In genomic region chr17:56273482-56273881, GRCm38 (mm10) we compare ENCODE assay signal across 21 mouse cellular contexts. TPM values are rescaled to one million over a fixed set of nuclear protein-coding genes. Genes with fewer than 3 reads are reported as not detected.
DNase-seq lines count a peak whose midpoint lies in the region; ATAC-seq and TF ChIP-seq lines count a peak whose summit lies in the region.
"Had no signal": no experiment of that assay in that cellular context is flagged by ENCODE, and none has a peak within 500 bp of the region (broad histone marks: within the 10 kb centered on the region; RNA-seq: fewer than 3 reads in every experiment).

No protein-coding gene starts in this region.

- 51% methylated on average over 7 of the region's 7 CpGs for WGBS in heart, adult 2 months
- WGBS in embryonic facial prominence, embryonic 10.5 days, result 79% methylated on average over 7 of the region's 7 CpGs
- WGBS in liver, embryonic 16.5 days (ENCODE audit: insufficient replicate concordance), result 77% methylated on average over 7 of the region's 7 CpGs
- 84% methylated on average over 7 of the region's 7 CpGs for WGBS in midbrain, embryonic 11.5 days

- H3K4me3 ChIP-seq in heart, adult 2 months, result no peak overlapping the region
- no peak overlapping the region for H3K4me3 ChIP-seq in embryonic facial prominence, embryonic 10.5 days
- no peak overlapping the region for H3K4me3 ChIP-seq in liver, embryonic 16.5 days (ENCODE audit: low read depth, low read length)
- H3K4me3 ChIP-seq in midbrain, embryonic 11.5 days (ENCODE audit: low read depth, low read length), result no peak overlapping the region
- H3K4me3 ChIP-seq: embryonic facial prominence, embryonic 15.5 days; forebrain, embryonic 12.5 days; hindbrain, embryonic 10.5 days; left cerebral cortex, adult 2 months; midbrain, embryonic 13.5 days; myocyte had no signal

- intact Hi-C loops in heart, adult 2 months (cut with DNase I), result no loop called here
- intact Hi-C loops in heart, postnatal 36 days (cut with DNase I), result no loop called here

- TF ChIP-seq POLR2A in heart, adult 2 months (IDR thresholded peaks at IDR 0.05; ENCODE audit: insufficient read depth, low read depth, low read length), result no peak

- TF ChIP-seq EP300 in heart, adult 2 months (IDR thresholded peaks at IDR 0.05; ENCODE audit: insufficient read depth, low read depth, low read length), result no peak

- H3K9ac ChIP-seq in heart, adult 2 months (ENCODE audit: low read depth, low read length), result no peak overlapping the region
- H3K9ac ChIP-seq in liver, embryonic 16.5 days (ENCODE audit: low read depth, low read length), result 0 out of 2 replicates have a peak overlapping the region, but pooled peaks have one; percentile 0
- no peak overlapping the region for H3K9ac ChIP-seq in midbrain, embryonic 11.5 days (ENCODE audit: low read length)
- H3K9ac ChIP-seq: embryonic facial prominence, embryonic 15.5 days; midbrain, embryonic 13.5 days had no signal

- H3K27ac ChIP-seq in heart, adult 2 months, result peak overlapping the region; percentile 17; the same call in 1 of the 2 replicates
- 0 out of 2 replicates have a peak overlapping the region, but pooled peaks have one; percentile 52 for H3K27ac ChIP-seq in embryonic facial prominence, embryonic 10.5 days (replicated peaks)
- no peak overlapping the region for H3K27ac ChIP-seq in liver, embryonic 16.5 days (ENCODE audit: low read length)
- H3K27ac ChIP-seq in midbrain, embryonic 11.5 days (ENCODE audit: low read depth, low read length), result no peak overlapping the region
- H3K27ac ChIP-seq: embryonic facial prominence, embryonic 15.5 days; forebrain, embryonic 12.5 days; hindbrain, embryonic 10.5 days; left cerebral cortex, adult 2 months; midbrain, embryonic 13.5 days had no signal

- H3K36me3 ChIP-seq in heart, adult 2 months (ENCODE audit: control insufficient read depth, insufficient read depth, low read length), result peaks cover 2% of the 10 kb centered on the region; the same call in 1 of the 2 replicates
- H3K36me3 ChIP-seq in embryonic facial prominence, embryonic 10.5 days (replicated peaks), result peaks cover 28% of the 10 kb centered on the region
- H3K36me3 ChIP-seq in liver, embryonic 16.5 days (ENCODE audit: control insufficient read depth, insufficient read depth), result peaks cover 8% of the 10 kb centered on the region
- no peaks in the 10 kb centered on the region for H3K36me3 ChIP-seq in midbrain, embryonic 11.5 days (ENCODE audit: control insufficient read depth, insufficient read depth, low read length)
- H3K36me3 ChIP-seq: forebrain, embryonic 12.5 days had no signal

- no peaks in the 10 kb centered on the region for H3K9me3 ChIP-seq in embryonic facial prominence, embryonic 10.5 days
- H3K9me3 ChIP-seq in liver, embryonic 16.5 days (replicated peaks; ENCODE audit: control insufficient read depth, low read length), result no peaks in the 10 kb centered on the region
- H3K9me3 ChIP-seq in midbrain, embryonic 11.5 days (ENCODE audit: control insufficient read depth, low read length), result no peaks in the 10 kb centered on the region
- H3K9me3 ChIP-seq: embryonic facial prominence, embryonic 15.5 days; forebrain, embryonic 12.5 days; hindbrain, embryonic 10.5 days; midbrain, embryonic 13.5 days had no signal

- H3K4me1 ChIP-seq in heart, adult 2 months (ENCODE audit: control insufficient read depth, insufficient read depth, low read length), result peaks cover 21% of the 10 kb centered on the region
- peaks cover 32% of the 10 kb centered on the region for H3K4me1 ChIP-seq in embryonic facial prominence, embryonic 10.5 days
- peaks cover 55% of the 10 kb centered on the region for H3K4me1 ChIP-seq in liver, embryonic 16.5 days (ENCODE audit: control insufficient read depth, low read depth, low read length)
- H3K4me1 ChIP-seq in midbrain, embryonic 11.5 days (ENCODE audit: control insufficient read depth, insufficient read depth, low read length), result peaks cover 15% of the 10 kb centered on the region

- peak in 1 of 2 experiments; percentile 19 for DNase-seq in heart, adult 2 months
- no peak for DNase-seq in heart, postnatal 36 days
- DNase-seq in kidney, postnatal 10 days, result peak; percentile 12
- DNase-seq in kidney, postnatal 4 days, result no peak
- no peak for DNase-seq in embryonic facial prominence, embryonic 10.5 days (ENCODE audit: low spot score)
- no peak for DNase-seq in urinary bladder, adult 2 months (ENCODE audit: low spot score)
- no peak for DNase-seq in midbrain, embryonic 11.5 days (ENCODE audit: low spot score, missing footprints)
- DNase-seq: cerebellum, adult 11 months; right cerebral cortex, adult 18-20 months; spleen, adult 18-20 months had no signal

- H3K79me2 ChIP-seq in heart, adult 2 months (replicated peaks; ENCODE audit: control insufficient read depth, insufficient read depth, low read length), result no peaks in the 10 kb centered on the region; the same call in 1 of the 2 replicates

- no peak for ATAC-seq in liver, embryonic 16.5 days (ENCODE audit: low read depth)
- ATAC-seq in midbrain, embryonic 11.5 days (ENCODE audit: low FRiP score), result no peak
- ATAC-seq: midbrain, embryonic 13.5 days had no signal

- no peaks in the 10 kb centered on the region for H3K27me3 ChIP-seq in heart, adult 2 months (ENCODE audit: control insufficient read depth, insufficient read depth, low read length)
- no peaks in the 10 kb centered on the region for H3K27me3 ChIP-seq in embryonic facial prominence, embryonic 10.5 days (replicated peaks; ENCODE audit: low read depth, poor library complexity, severe bottlenecking)
- no peaks in the 10 kb centered on the region for H3K27me3 ChIP-seq in liver, embryonic 16.5 days (ENCODE audit: control insufficient read depth, insufficient read depth, low read depth, low read length)
- H3K27me3 ChIP-seq in midbrain, embryonic 11.5 days (ENCODE audit: control insufficient read depth, insufficient read depth, low read length), result no peaks in the 10 kb centered on the region
- H3K27me3 ChIP-seq: embryonic facial prominence, embryonic 15.5 days; forebrain, embryonic 12.5 days; midbrain, embryonic 13.5 days had no signal

- TF ChIP-seq CTCF in heart, adult 2 months (IDR thresholded peaks at IDR 0.05), result no peak

- no peak overlapping the region for H3K4me2 ChIP-seq in liver, embryonic 16.5 days (ENCODE audit: low read depth, low read length)
- no peak overlapping the region for H3K4me2 ChIP-seq in midbrain, embryonic 11.5 days
- H3K4me2 ChIP-seq: embryonic facial prominence, embryonic 15.5 days; forebrain, embryonic 12.5 days; midbrain, embryonic 13.5 days had no signal

RNA-seq across cellular contexts. Expression of gene Ticam1, which starts 3.1 kb away (rescaled TPM):
- total RNA-seq in heart, adult 2 months (2021), result 1 to 10 TPM; 8.0 TPM
- 16.8 and 18.0 TPM in 2 replicates for polyA plus RNA-seq in heart, adult 2 months (2012; rRNA removed)
- total RNA-seq in heart, postnatal 36 days (2021), result 1 to 10 TPM; 8.7 to 8.8 TPM
- 3.2 and 3.7 TPM in 2 replicates for polyA plus RNA-seq in embryonic facial prominence, embryonic 10.5 days (2016; fragmentation: Nextera tagmentation; extraction: Ambion mirVana)
- 3.4 and 4.2 TPM in 2 replicates for polyA plus RNA-seq in liver, embryonic 16.5 days (2015; fragmentation: Nextera tagmentation; extraction: Ambion mirVana)
- 8.7 and 10.0 TPM in 2 replicates for polyA plus RNA-seq in urinary bladder, adult 2 months (2012; rRNA removed)
- polyA plus RNA-seq in midbrain, embryonic 11.5 days (2014; fragmentation: Nextera tagmentation; extraction: Ambion mirVana), result 1.7 and 2.6 TPM in 2 replicates

RNA-seq across cellular contexts. Expression of gene Fem1a, which starts 16.9 kb away (rescaled TPM):
- total RNA-seq in heart, adult 2 months (2021), result 100 to 1,000 TPM; 108 to 124 TPM
- 81.5 and 104 TPM in 2 replicates for polyA plus RNA-seq in heart, adult 2 months (2012; rRNA removed)
- 100 to 1,000 TPM; 106 to 111 TPM for total RNA-seq in heart, postnatal 36 days (2021)
- 12.5 and 13.2 TPM in 2 replicates for polyA plus RNA-seq in embryonic facial prominence, embryonic 10.5 days (2016; fragmentation: Nextera tagmentation; extraction: Ambion mirVana)
- 5.2 and 5.7 TPM in 2 replicates for polyA plus RNA-seq in liver, embryonic 16.5 days (2015; fragmentation: Nextera tagmentation; extraction: Ambion mirVana)
- 14.4 and 17.2 TPM in 2 replicates for polyA plus RNA-seq in urinary bladder, adult 2 months (2012; rRNA removed)
- 12.6 and 12.7 TPM in 2 replicates for polyA plus RNA-seq in midbrain, embryonic 11.5 days (2014; fragmentation: Nextera tagmentation; extraction: Ambion mirVana)

RNA-seq across cellular contexts. Expression of gene Plin3, which starts 19.2 kb away (rescaled TPM):
- 100 to 1,000 TPM; 160 to 221 TPM for total RNA-seq in heart, adult 2 months (2021)
- polyA plus RNA-seq in heart, adult 2 months (2012; rRNA removed), result 65.6 and 66.2 TPM in 2 replicates
- 100 to 1,000 TPM; 183 to 206 TPM for total RNA-seq in heart, postnatal 36 days (2021)
- polyA plus RNA-seq in embryonic facial prominence, embryonic 10.5 days (2016; fragmentation: Nextera tagmentation; extraction: Ambion mirVana), result 67.7 and 72.2 TPM in 2 replicates
- polyA plus RNA-seq in liver, embryonic 16.5 days (2015; fragmentation: Nextera tagmentation; extraction: Ambion mirVana), result 35.9 and 37.6 TPM in 2 replicates
- 34.6 and 43.6 TPM in 2 replicates for polyA plus RNA-seq in urinary bladder, adult 2 months (2012; rRNA removed)
- polyA plus RNA-seq in midbrain, embryonic 11.5 days (2014; fragmentation: Nextera tagmentation; extraction: Ambion mirVana), result 27.5 and 34.0 TPM in 2 replicates

RNA-seq across cellular contexts. Expression of gene Arrdc5, which starts 26.6 kb away (rescaled TPM):
- total RNA-seq in heart, adult 2 months (2021), result not detected
- 0.32 TPM in 1 of 2 replicates, not detected in the other for polyA plus RNA-seq in heart, adult 2 months (2012; rRNA removed)
- total RNA-seq in heart, postnatal 36 days (2021), result not detected
- polyA plus RNA-seq in embryonic facial prominence, embryonic 10.5 days (2016; fragmentation: Nextera tagmentation; extraction: Ambion mirVana), result not detected in 2 replicates
- not detected in 2 replicates for polyA plus RNA-seq in liver, embryonic 16.5 days (2015; fragmentation: Nextera tagmentation; extraction: Ambion mirVana)
- polyA plus RNA-seq in urinary bladder, adult 2 months (2012; rRNA removed), result not detected in 2 replicates
- polyA plus RNA-seq in midbrain, embryonic 11.5 days (2014; fragmentation: Nextera tagmentation; extraction: Ambion mirVana), result not detected in 2 replicates
- total RNA-seq: layer of hippocampus, adult 18-20 months; left cerebral cortex, adult 2 months had no signal
- polyA plus RNA-seq: cortical plate, adult 2 months; embryonic facial prominence, embryonic 15.5 days; forebrain, embryonic 12.5 days; hindbrain, embryonic 10.5 days; intestine, embryonic 14.5 days; limb, embryonic 14.5 days; midbrain, embryonic 13.5 days; myocyte had no signal

RNA-seq across cellular contexts. Expression of gene Uhrf1, which starts 29.6 kb away (rescaled TPM):
- total RNA-seq in heart, adult 2 months (2021), result 1 to 10 TPM; 2.0 to 2.4 TPM
- polyA plus RNA-seq in heart, adult 2 months (2012; rRNA removed), result 0.85 and 1.2 TPM in 2 replicates
- total RNA-seq in heart, postnatal 36 days (2021), result 1 to 10 TPM; 2.8 to 3.3 TPM
- polyA plus RNA-seq in embryonic facial prominence, embryonic 10.5 days (2016; fragmentation: Nextera tagmentation; extraction: Ambion mirVana), result 279 and 301 TPM in 2 replicates
- polyA plus RNA-seq in liver, embryonic 16.5 days (2015; fragmentation: Nextera tagmentation; extraction: Ambion mirVana), result 86.0 and 89.7 TPM in 2 replicates
- 4.6 and 5.3 TPM in 2 replicates for polyA plus RNA-seq in urinary bladder, adult 2 months (2012; rRNA removed)
- polyA plus RNA-seq in midbrain, embryonic 11.5 days (2014; fragmentation: Nextera tagmentation; extraction: Ambion mirVana), result 123 and 138 TPM in 2 replicates

Comparison
In these comparisons a context has a peak if more than half of its experiments do, and no peak if none do; other contexts are left out.
1. H3K27ac ChIP-seq: peak in heart, adult 2 months (single experiment) and embryonic facial prominence, embryonic 10.5 days (single experiment); none in liver, embryonic 16.5 days (single experiment) and midbrain, embryonic 11.5 days (single experiment).